Comparison of ENCODE assay signal across 14 mouse cellular contexts in the genomic region with DNA sequence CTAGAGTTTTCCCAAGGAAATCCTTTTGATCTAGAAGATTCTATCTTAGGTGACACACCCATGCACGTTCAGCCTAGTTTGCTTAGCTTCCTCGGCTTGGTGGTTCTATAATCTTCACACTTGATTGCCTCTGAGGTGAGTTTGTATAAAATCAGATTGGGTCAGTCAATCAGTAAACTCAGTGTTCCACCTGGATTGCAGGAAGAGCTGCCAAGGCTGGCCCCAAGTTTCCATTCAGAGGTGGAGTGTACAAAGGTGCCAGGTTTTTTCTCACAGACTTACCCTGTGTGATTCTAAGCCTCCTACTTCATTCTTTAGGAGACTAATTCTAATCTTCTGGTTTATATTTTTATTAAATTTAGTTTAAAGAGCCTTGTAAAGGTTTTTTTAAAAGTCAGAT.
"Had no signal": no experiment of that assay in that cellular context is flagged by ENCODE, and none has a peak within 500 bp of the region (broad histone marks: within the 10 kb centered on the region; RNA-seq: fewer than 3 reads in every experiment).

No protein-coding gene starts in this region.

- H3K4me1 ChIP-seq: limb, embryonic 10.5 days; liver, embryonic 15.5 days; megakaryocyte, embryonic 14.5 days; neural tube, embryonic 13.5 days had no signal

- H3K27me3 ChIP-seq: liver, embryonic 15.5 days; megakaryocyte, embryonic 14.5 days; neural tube, embryonic 13.5 days had no signal

- ATAC-seq: intestine, embryonic 16.5 days; lung, postnatal 0 days; midbrain, embryonic 16.5 days had no signal

- H3K9me3 ChIP-seq: limb, embryonic 10.5 days; liver, embryonic 15.5 days; megakaryocyte, embryonic 14.5 days; neural tube, embryonic 13.5 days had no signal

- DNase-seq: lung, adult 2 months; retina, postnatal 1 day; thymus, postnatal 4 days had no signal

- H3K9ac ChIP-seq: liver, embryonic 15.5 days; neural tube, embryonic 13.5 days had no signal

- H3K36me3 ChIP-seq: limb, embryonic 10.5 days; liver, embryonic 15.5 days; neural tube, embryonic 13.5 days had no signal

- H3K4me2 ChIP-seq: liver, embryonic 11.5 days; liver, embryonic 15.5 days; midbrain, embryonic 11.5 days; neural tube, embryonic 13.5 days had no signal

- H3K4me3 ChIP-seq: left cerebral cortex, adult 2 months; limb, embryonic 10.5 days; liver, embryonic 15.5 days; megakaryocyte, embryonic 14.5 days; neural tube, embryonic 13.5 days had no signal

- H3K27ac ChIP-seq: left cerebral cortex, adult 2 months; limb, embryonic 10.5 days; liver, embryonic 15.5 days; macrophage; neural tube, embryonic 13.5 days had no signal
